ENCODE assay signal across 11 mouse cellular contexts in the genomic region with DNA sequence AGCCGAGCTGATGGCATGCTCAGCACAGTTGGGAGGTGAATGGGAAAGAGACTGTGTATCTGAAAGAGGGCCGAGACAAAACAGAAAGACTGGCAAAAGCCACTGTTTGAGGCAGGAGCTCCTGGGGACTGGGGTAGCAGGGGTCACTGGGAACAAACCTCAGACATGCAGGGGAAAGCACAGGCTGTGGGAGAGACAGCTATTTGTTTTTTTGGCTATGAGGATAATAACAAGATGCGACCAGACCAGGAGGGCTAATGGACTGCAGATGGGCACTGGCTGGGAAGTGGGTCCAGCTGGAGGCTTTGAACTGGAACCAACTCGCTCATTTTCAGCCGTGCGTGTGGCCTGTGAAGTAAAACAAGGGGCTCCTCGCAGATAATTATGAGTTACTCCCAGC. TPM values are rescaled to one million over a fixed set of nuclear protein-coding genes. Genes with fewer than 3 reads are reported as not detected.
A peak's percentile ranks its signal among the peaks of the same experiment; 100 is the strongest.
DNase-seq lines count a peak whose midpoint lies in the region; ATAC-seq and TF ChIP-seq lines count a peak whose summit lies in the region.
"Had no signal": no experiment of that assay in that cellular context is flagged by ENCODE, and none has a peak within 500 bp of the region (broad histone marks: within the 10 kb centered on the region; RNA-seq: fewer than 3 reads in every experiment).

No protein-coding gene starts in this region.

- no peaks in the 10 kb centered on the region for H3K27me3 ChIP-seq in embryonic facial prominence, embryonic 15.5 days
- no peaks in the 10 kb centered on the region for H3K27me3 ChIP-seq in limb, embryonic 14.5 days (ENCODE audit: control insufficient read depth, insufficient read depth, low read length)

- H3K4me3 ChIP-seq in embryonic facial prominence, embryonic 15.5 days (replicated peaks): no peak overlapping the region
- H3K4me3 ChIP-seq in limb, embryonic 14.5 days (replicated peaks; ENCODE audit: low read length): no peak overlapping the region

- peak; percentile 75 for DNase-seq in A20 (ENCODE audit: low read depth, low spot score)
- DNase-seq in limb, embryonic 14.5 days (ENCODE audit: low spot score): peak; percentile 47
- DNase-seq in frontal cortex, postnatal 25 days (ENCODE audit: low spot score in 2 of 2): no peak
- no peak for DNase-seq in gastrocnemius, postnatal 10 days
- no peak for DNase-seq in gastrocnemius, postnatal 4 days (ENCODE audit: low spot score in 2 of 2)
- DNase-seq in urinary bladder, adult 18-20 months (ENCODE audit: low spot score in 2 of 2): no peak
- DNase-seq: heart, postnatal 4 days; thymus, postnatal 36 days had no signal

- TF ChIP-seq POLR2A in limb, embryonic 14.5 days (IDR thresholded peaks at IDR 0.05; ENCODE audit: borderline replicate concordance, extremely low read depth, insufficient read depth, insufficient read length): no peak

- WGBS in embryonic facial prominence, embryonic 15.5 days: 5% methylated on average over 7 of the region's 7 CpGs
- 8% methylated on average over 7 of the region's 7 CpGs for WGBS in limb, embryonic 14.5 days

- H3K4me2 ChIP-seq in embryonic facial prominence, embryonic 15.5 days (replicated peaks): no peak overlapping the region
- H3K4me2 ChIP-seq in limb, embryonic 14.5 days (replicated peaks; ENCODE audit: low read depth, low read length, severe bottlenecking): no peak overlapping the region

- H3K9me3 ChIP-seq in embryonic facial prominence, embryonic 15.5 days (replicated peaks): no peaks in the 10 kb centered on the region
- H3K9me3 ChIP-seq in limb, embryonic 14.5 days (ENCODE audit: control insufficient read depth, low read length): no peaks in the 10 kb centered on the region
- H3K9me3 ChIP-seq: G1E had no signal

- H3K27ac ChIP-seq in embryonic facial prominence, embryonic 15.5 days (replicated peaks): no peak overlapping the region
- H3K27ac ChIP-seq in limb, embryonic 14.5 days (replicated peaks; ENCODE audit: low read depth, low read length): no peak overlapping the region

- ATAC-seq in cerebellum, adult (ENCODE audit: insufficient number of reproducible peaks, low FRiP score, low TSS enrichment): peak; percentile 45; the same call in 1 of the 2 replicates
- peak; percentile 49; the same call in 1 of the 2 replicates for ATAC-seq in embryonic facial prominence, embryonic 15.5 days (ENCODE audit: insufficient number of reproducible peaks, low FRiP score, low TSS enrichment, low read depth)
- ATAC-seq in limb, embryonic 14.5 days (ENCODE audit: low FRiP score, low read depth): no peak

- H3K9ac ChIP-seq in embryonic facial prominence, embryonic 15.5 days: no peak overlapping the region
- H3K9ac ChIP-seq in limb, embryonic 14.5 days (ENCODE audit: low read depth, low read length, severe bottlenecking): no peak overlapping the region

- H3K4me1 ChIP-seq in embryonic facial prominence, embryonic 15.5 days: peaks cover 18% of the 10 kb centered on the region; the same call in 1 of the 2 replicates
- peaks cover 8% of the 10 kb centered on the region for H3K4me1 ChIP-seq in limb, embryonic 14.5 days (ENCODE audit: control insufficient read depth, insufficient read depth, low read length)

- H3K36me3 ChIP-seq in embryonic facial prominence, embryonic 15.5 days: peaks cover 6% of the 10 kb centered on the region
- H3K36me3 ChIP-seq in limb, embryonic 14.5 days (ENCODE audit: control insufficient read depth, insufficient read depth, low read length): peaks cover 12% of the 10 kb centered on the region

RNA-seq across cellular contexts. Expression of gene Prtg, which starts 52.9 kb away (rescaled TPM):
- polyA plus RNA-seq in embryonic facial prominence, embryonic 15.5 days (2015; fragmentation: Nextera tagmentation; extraction: Ambion mirVana): 1.1 and 1.2 TPM in 2 replicates
- polyA plus RNA-seq in limb, embryonic 14.5 days (2012; rRNA removed): 0.57 and 0.60 TPM in 2 replicates
- polyA plus RNA-seq in limb, embryonic 14.5 days (2014; fragmentation: Nextera tagmentation; extraction: Ambion mirVana): 0.46 and 0.87 TPM in 2 replicates
- total RNA-seq in gastrocnemius, postnatal 10 days (2021): under 1 TPM; 0.49 to 0.95 TPM
- 1 to 10 TPM in 1 of 2 experiments, under 1 TPM in 1; 0.98 to 1.9 TPM for total RNA-seq in gastrocnemius, postnatal 4 days (2021)
- polyA plus RNA-seq: G1E had no signal

Comparison
In these comparisons a context has a peak if more than half of its experiments do, and no peak if none do; other contexts are left out.
1. DNase-seq: peak in A20 (single experiment) and limb, embryonic 14.5 days (single experiment); none in frontal cortex, postnatal 25 days (0 of 2), gastrocnemius, postnatal 10 days (single experiment), gastrocnemius, postnatal 4 days (0 of 2) and urinary bladder, adult 18-20 months (0 of 2).